Mouse (Mus musculus): Measurements from ENCODE around the gene AF067061. TPM values are rescaled to one million over a fixed set of nuclear protein-coding genes. Genes with fewer than 3 reads are reported as not detected.

The AF067061 gene
- polyA plus RNA-seq, 1 experiment from 2014 or later: not detected

DNA sequence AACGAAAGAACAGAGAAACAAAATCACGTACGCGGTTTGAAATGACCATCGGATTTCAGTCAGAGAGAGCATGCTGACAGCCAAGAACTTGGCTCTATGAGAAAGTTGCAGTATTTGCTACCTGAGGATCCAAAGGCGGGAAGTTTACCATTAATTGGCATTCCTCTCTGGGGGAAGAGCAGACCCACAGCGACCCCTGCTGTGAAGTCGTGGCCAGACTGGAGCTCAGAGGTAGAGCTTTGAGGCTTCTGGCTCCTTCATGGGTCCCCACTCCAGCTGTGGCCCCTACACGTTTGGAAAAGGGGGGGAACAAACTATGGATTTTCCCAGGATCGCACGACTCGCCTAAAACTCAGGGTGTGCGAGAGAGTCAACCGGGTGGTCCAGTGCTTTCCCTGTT lies 50.7 kb downstream of the AF067061 start:
- no peak overlapping the region for H3K4me2 ChIP-seq (ENCODE audit: low read depth, severe bottlenecking)
- H3K27me3 ChIP-seq (ENCODE audit: control insufficient read depth, insufficient read depth, low read length): no peaks in the 10 kb centered on the region
- H3K27ac ChIP-seq (replicated peaks; ENCODE audit: low read depth, low read length): no peak overlapping the region
- DNase-seq (ENCODE audit: low spot score): peak; percentile 43
- no peak overlapping the region for H3K4me3 ChIP-seq (ENCODE audit: low read depth, low read length)
- no peak overlapping the region for H3K9ac ChIP-seq (ENCODE audit: low read length)
- H3K9me3 ChIP-seq (ENCODE audit: control insufficient read depth, low read length): no peaks in the 10 kb centered on the region
- WGBS: 39% methylated on average over 14 of the region's 14 CpGs
- H3K4me1 ChIP-seq (ENCODE audit: control insufficient read depth, insufficient read depth, low read length): no peaks in the 10 kb centered on the region
- H3K36me3 ChIP-seq (ENCODE audit: control insufficient read depth, insufficient read depth, low read length): no peaks in the 10 kb centered on the region
- peak; percentile 35; the same call in 1 of the 2 replicates for ATAC-seq (ENCODE audit: insufficient number of reproducible peaks, low FRiP score, low TSS enrichment, low read depth)

Other genes with a start within 250 kb of the AF067061 start
- not detected in 2 replicates for gene Gm36079, start 236.1 kb upstream of the AF067061 start, polyA plus RNA-seq (2014; fragmentation: Nextera tagmentation; extraction: Ambion mirVana)
- gene Gm21188, start 210.9 kb upstream of the AF067061 start, polyA plus RNA-seq (2014; fragmentation: Nextera tagmentation; extraction: Ambion mirVana): not detected in 2 replicates
- not detected in 2 replicates for gene Gm20767, start 122.9 kb upstream of the AF067061 start, polyA plus RNA-seq (2014; fragmentation: Nextera tagmentation; extraction: Ambion mirVana)
- gene Gm21818, start 90.7 kb upstream of the AF067061 start, polyA plus RNA-seq (2014; fragmentation: Nextera tagmentation; extraction: Ambion mirVana): not detected in 2 replicates
- not detected in 2 replicates for gene Gm21762, start 47.2 kb upstream of the AF067061 start, polyA plus RNA-seq (2014; fragmentation: Nextera tagmentation; extraction: Ambion mirVana)
- not detected in 2 replicates for gene Gm21731, start 24.0 kb upstream of the AF067061 start, polyA plus RNA-seq (2014; fragmentation: Nextera tagmentation; extraction: Ambion mirVana)
- gene BC147527, start 37.3 kb downstream of the AF067061 start, polyA plus RNA-seq (2014; fragmentation: Nextera tagmentation; extraction: Ambion mirVana): 0.23 TPM in 1 of 2 replicates, not detected in the other
- gene Tcstv3, start 53.8 kb downstream of the AF067061 start, polyA plus RNA-seq (2014; fragmentation: Nextera tagmentation; extraction: Ambion mirVana): not detected in 2 replicates

All from limb, embryonic 11.5 days (tissue).